Mouse (Mus musculus): ENCODE data around the gene Olfr1130.
"Not testable (repeated sequence)": the region's sequence is repeated elsewhere in the genome, so short reads cannot be mapped to it uniquely, and the experiment has no call there.

The Olfr1130 gene

DNA sequence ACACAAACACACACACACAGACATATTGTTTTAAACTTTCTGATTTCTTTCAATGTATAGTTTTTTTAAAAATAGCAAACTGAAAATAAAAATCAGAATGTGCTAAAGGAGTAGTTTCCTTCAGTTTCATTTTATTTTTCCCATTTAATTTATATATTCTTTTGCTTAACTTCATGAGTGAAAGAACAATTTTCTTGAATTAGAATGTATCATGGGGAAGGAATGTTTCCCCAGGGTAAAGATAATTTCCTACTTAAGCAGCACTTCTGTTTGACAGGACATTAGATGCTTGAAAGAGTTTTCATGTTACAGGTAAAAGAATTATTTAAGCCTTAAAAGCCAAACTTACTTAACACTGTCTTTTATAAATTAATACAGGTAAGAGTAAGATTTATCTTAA is at the start of gene Olfr1130:
Gene Olfr1130 (plus strand): TSS at position 301 of the 400 bp plus-strand sequence.
- DNase-seq, result not testable (repeated sequence)

DNA sequence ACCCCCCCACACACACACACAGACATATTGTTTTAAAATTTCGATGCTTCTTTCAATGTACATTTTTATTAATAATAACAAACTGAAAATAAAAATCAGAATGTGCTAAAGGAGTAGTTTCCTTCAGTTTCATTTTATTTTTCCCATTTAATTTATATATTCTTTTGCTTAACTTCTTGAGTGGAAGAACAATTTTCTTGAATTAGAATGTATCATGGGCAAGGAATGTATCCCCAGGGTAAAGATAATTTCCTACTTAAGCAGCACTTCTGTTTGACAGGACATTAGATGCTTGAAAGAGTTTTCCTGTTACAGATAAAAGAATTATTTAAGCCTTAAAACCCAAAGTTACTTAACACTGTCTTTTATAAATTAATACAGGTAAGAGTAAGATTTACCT is 32.4 kb upstream of the Olfr1130 start, which contains the start of gene Olfr1129:
Gene Olfr1129 (plus strand): TSS at position 301 of the 400 bp plus-strand sequence.
- not testable (repeated sequence) for DNase-seq

DNA sequence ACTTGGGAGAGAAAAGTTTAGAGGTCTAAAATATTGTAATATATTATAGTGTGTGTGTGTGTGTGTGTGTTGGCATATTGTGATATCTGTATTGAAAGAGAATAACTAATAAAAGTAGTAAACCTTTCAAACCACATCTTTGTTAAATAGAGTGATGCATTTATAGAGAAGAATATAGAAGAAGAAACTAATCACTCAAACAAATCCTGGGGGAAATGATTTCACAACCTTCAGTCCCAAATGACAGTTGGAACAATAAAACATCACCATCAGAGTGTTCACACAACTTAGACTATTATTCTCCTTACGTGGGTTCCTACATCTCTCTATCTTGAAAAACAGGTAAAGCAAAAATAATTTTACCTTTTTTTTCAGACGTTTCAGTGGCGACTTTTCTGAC is 20.8 kb downstream of the Olfr1130 start, which contains the start of gene Olfr1131:
Gene Olfr1131 (plus strand): TSS at position 301 of the 400 bp plus-strand sequence.
- no peak for DNase-seq

DNA sequence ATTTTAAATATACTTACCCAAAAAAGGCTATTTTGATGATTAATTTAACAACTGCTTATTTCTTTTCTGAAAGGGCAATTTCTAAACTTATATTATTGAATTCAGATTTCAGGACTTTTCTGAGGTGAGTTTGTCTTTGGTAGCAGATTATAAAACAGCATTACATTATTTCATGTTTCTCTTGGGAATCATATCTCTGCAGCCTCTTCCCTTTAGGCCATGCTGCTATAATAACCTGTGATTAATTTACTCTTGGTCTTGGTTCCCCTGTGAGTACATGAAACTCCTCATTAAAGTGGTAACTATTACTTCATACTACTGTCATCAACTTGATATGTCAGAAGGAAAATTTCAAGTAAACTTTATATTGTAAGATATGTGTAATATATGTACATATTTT is 31.4 kb downstream of the Olfr1130 start, which contains the start of gene Olfr1132:
Gene Olfr1132 (minus strand): TSS at position 101 of the 400 bp plus-strand sequence.
- DNase-seq, result no peak

DNA sequence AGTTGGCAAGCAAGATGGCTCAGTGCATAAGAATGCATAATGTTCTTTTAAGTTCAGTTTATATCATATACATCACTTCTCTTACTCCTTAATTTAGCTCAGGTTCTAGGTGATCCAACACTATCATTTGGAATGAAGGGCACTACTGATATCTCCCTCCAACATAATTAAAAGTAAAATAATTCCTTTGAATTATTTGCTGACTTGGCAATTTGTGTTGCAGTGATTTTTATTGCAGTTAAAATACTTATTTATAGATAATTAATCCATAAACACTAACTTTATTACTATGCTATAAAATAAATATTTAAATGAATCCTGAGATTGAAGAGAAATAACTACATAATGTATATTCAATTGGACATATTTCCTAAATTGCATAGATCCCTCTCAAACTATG is 36.4 kb downstream of the Olfr1130 start:
- DNase-seq, result no peak

DNA sequence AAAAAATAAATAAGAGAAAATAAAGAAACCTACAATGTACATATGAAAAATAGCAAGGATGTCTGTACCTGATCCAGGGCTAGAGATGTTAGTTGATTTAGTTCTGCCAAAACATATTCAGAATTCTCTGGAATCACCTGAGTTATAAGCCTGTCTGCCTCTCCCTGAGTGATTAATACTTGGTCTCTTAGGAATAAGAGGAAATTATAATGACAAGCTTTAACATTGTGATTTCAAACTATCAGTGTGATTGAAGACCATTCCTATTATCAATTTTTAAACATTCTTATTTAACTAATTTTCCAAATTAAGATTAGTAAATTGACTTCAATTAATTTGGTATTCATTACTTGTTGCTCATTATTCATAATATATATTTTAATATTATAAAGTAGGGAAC is 41.3 kb downstream of the Olfr1130 start, which contains the start of gene Olfr1133:
Gene Olfr1133 (minus strand): TSS at position 101 of the 400 bp plus-strand sequence.
- DNase-seq, result no peak

DNA sequence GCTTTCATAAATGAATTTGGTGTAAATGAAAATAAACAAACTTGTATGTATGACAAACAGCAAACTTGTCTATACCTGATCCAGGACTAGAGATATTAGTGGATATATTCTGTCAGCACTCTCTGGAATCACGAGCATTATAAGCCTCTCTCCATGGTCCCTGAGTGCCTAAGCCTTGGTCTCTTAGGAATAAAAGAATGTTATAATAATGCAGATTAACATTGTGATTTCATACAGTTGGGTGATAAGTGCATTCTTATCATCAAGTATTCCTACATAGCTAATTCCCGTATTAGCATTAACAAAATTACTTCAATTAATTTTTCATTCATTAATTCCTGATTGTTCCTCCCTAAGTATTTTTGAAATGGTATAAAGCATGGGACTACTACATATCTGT is 52.3 kb downstream of the Olfr1130 start, which contains the start of gene Olfr1134:
Gene Olfr1134 (minus strand): TSS at position 101 of the 400 bp plus-strand sequence.
- DNase-seq, result no peak
